ENCODE assay signal across 8 mouse cellular contexts in genomic region chr7:19341761-19342409, GRCm38 (mm10). TPM values are rescaled to one million over a fixed set of nuclear protein-coding genes. Genes with fewer than 3 reads are reported as not detected.
A peak's percentile ranks its signal among the peaks of the same experiment; 100 is the strongest.
DNase-seq lines count a peak whose midpoint lies in the region; ATAC-seq and TF ChIP-seq lines count a peak whose summit lies in the region.

No protein-coding gene starts in this region.

- H3K36me3 ChIP-seq in MEL (ENCODE audit: control insufficient read depth in 1 of 2, insufficient read depth in 2 of 2, low read length in 2 of 2), result peaks cover 0 to 5% of the 10 kb centered on the region in 2 experiments; a peak in 2 of 4 replicates
- H3K36me3 ChIP-seq in forebrain, embryonic 16.5 days (ENCODE audit: control insufficient read depth, insufficient read depth), result no peaks in the 10 kb centered on the region
- H3K36me3 ChIP-seq in hindbrain, embryonic 12.5 days, result no peaks in the 10 kb centered on the region
- no peaks in the 10 kb centered on the region for H3K36me3 ChIP-seq in midbrain, embryonic 10.5 days
- H3K36me3 ChIP-seq in stomach, embryonic 14.5 days (ENCODE audit: control insufficient read depth, insufficient read depth, low read length), result no peaks in the 10 kb centered on the region

- TF ChIP-seq RAD21 in MEL (IDR thresholded peaks at IDR 0.05; ENCODE audit: low read depth, low read length), result no peak

- no peak for TF ChIP-seq POLR2A in MEL (IDR thresholded peaks at IDR 0.05; ENCODE audit: control insufficient read depth in 1 of 2, insufficient read depth in 1 of 2, low read depth in 1 of 2, low read length in 2 of 2, poor library complexity in 1 of 2)

- peak overlapping the region; percentile 98 for H3K4me2 ChIP-seq in forebrain, embryonic 16.5 days (ENCODE audit: low read length)
- H3K4me2 ChIP-seq in hindbrain, embryonic 12.5 days (replicated peaks), result peak overlapping the region; percentile 75
- H3K4me2 ChIP-seq in stomach, embryonic 14.5 days (replicated peaks; ENCODE audit: low read depth, low read length), result peak overlapping the region; percentile 95

- TF ChIP-seq EP300 in MEL (IDR thresholded peaks at IDR 0.05; ENCODE audit: low read depth in 1 of 2, low read length in 2 of 2), result no peak

- no peaks in the 10 kb centered on the region for H3K9me3 ChIP-seq in MEL (replicated peaks; ENCODE audit: insufficient read depth, low read length)
- no peaks in the 10 kb centered on the region for H3K9me3 ChIP-seq in forebrain, embryonic 16.5 days (ENCODE audit: control insufficient read depth, low read length)
- H3K9me3 ChIP-seq in hindbrain, embryonic 12.5 days (replicated peaks), result no peaks in the 10 kb centered on the region
- H3K9me3 ChIP-seq in midbrain, embryonic 10.5 days (replicated peaks), result no peaks in the 10 kb centered on the region
- H3K9me3 ChIP-seq in stomach, embryonic 14.5 days (ENCODE audit: control insufficient read depth, low read depth, low read length), result no peaks in the 10 kb centered on the region

- H3K79me2 ChIP-seq in MEL (ENCODE audit: control insufficient read depth, insufficient read depth, low read length, poor library complexity), result no peaks in the 10 kb centered on the region

- H3K27ac ChIP-seq in MEL (ENCODE audit: control insufficient read depth, low read depth, low read length), result no peak overlapping the region
- no peak overlapping the region for H3K27ac ChIP-seq in forebrain, embryonic 16.5 days (ENCODE audit: low read length)
- no peak overlapping the region for H3K27ac ChIP-seq in hindbrain, embryonic 12.5 days
- peak overlapping the region; percentile 72 for H3K27ac ChIP-seq in midbrain, embryonic 10.5 days (replicated peaks)
- peak overlapping the region; percentile 39; the same call in 1 of the 2 replicates for H3K27ac ChIP-seq in stomach, embryonic 14.5 days (ENCODE audit: low read length)

- no peak for ATAC-seq in forebrain, embryonic 16.5 days
- no peak for ATAC-seq in hindbrain, embryonic 12.5 days (ENCODE audit: low FRiP score)
- ATAC-seq in stomach, embryonic 14.5 days (ENCODE audit: insufficient number of reproducible peaks, insufficient read depth, low FRiP score, low read depth), result peak; percentile 2; the same call in 1 of the 2 replicates

- under 1% methylated on average over 41 of the region's 41 CpGs for WGBS in forebrain, embryonic 16.5 days
- under 1% methylated on average over 41 of the region's 41 CpGs for WGBS in hindbrain, embryonic 12.5 days
- WGBS in midbrain, embryonic 10.5 days, result under 1% methylated on average over 41 of the region's 41 CpGs
- WGBS in stomach, embryonic 14.5 days, result under 1% methylated on average over 41 of the region's 41 CpGs

- H3K4me1 ChIP-seq in MEL (ENCODE audit: control insufficient read depth in 1 of 2, insufficient read depth in 2 of 2, low read length in 2 of 2), result peaks cover 2 to 18% of the 10 kb centered on the region in 2 experiments; a peak in 3 of 4 replicates
- H3K4me1 ChIP-seq in forebrain, embryonic 16.5 days (replicated peaks; ENCODE audit: control insufficient read depth, insufficient read depth, low read length), result peaks cover 29% of the 10 kb centered on the region
- peaks cover 36% of the 10 kb centered on the region for H3K4me1 ChIP-seq in hindbrain, embryonic 12.5 days
- peaks cover 43% of the 10 kb centered on the region for H3K4me1 ChIP-seq in midbrain, embryonic 10.5 days
- H3K4me1 ChIP-seq in stomach, embryonic 14.5 days (ENCODE audit: control insufficient read depth, insufficient read depth, low read length), result peaks cover 25% of the 10 kb centered on the region

- peak overlapping the region; percentile 18 to 36; a peak in 3 of 4 replicates for H3K4me3 ChIP-seq in MEL (ENCODE audit: control insufficient read depth in 1 of 2, insufficient read depth in 1 of 2, low read depth in 2 of 2, low read length in 2 of 2)
- peak overlapping the region; percentile 53 for H3K4me3 ChIP-seq in forebrain, embryonic 16.5 days (replicated peaks; ENCODE audit: low read length)
- H3K4me3 ChIP-seq in hindbrain, embryonic 12.5 days, result peak overlapping the region; percentile 37
- H3K4me3 ChIP-seq in midbrain, embryonic 10.5 days, result peak overlapping the region; percentile 62
- H3K4me3 ChIP-seq in stomach, embryonic 14.5 days (ENCODE audit: low read depth, low read length), result peak overlapping the region; percentile 46

- peak; percentile 49 for DNase-seq in embryo, embryonic 11 days
- DNase-seq in embryo, embryonic 10.5 days (ENCODE audit: low spot score), result no peak
- DNase-seq in MEL (ENCODE audit: low read depth, low spot score), result no peak
- DNase-seq in midbrain, embryonic 10.5 days (ENCODE audit: low spot score), result peak; percentile 56
- DNase-seq in layer of hippocampus, postnatal 36 days, result no peak

- peaks cover 0 to 6% of the 10 kb centered on the region in 2 experiments; a peak in 2 of 4 replicates for H3K27me3 ChIP-seq in MEL (ENCODE audit: control insufficient read depth in 1 of 2, insufficient read depth in 2 of 2, low read length in 2 of 2)
- no peaks in the 10 kb centered on the region; the same call in 1 of the 2 replicates for H3K27me3 ChIP-seq in forebrain, embryonic 16.5 days (replicated peaks; ENCODE audit: control insufficient read depth, insufficient read depth, low read length)
- peaks cover 35% of the 10 kb centered on the region for H3K27me3 ChIP-seq in hindbrain, embryonic 12.5 days
- H3K27me3 ChIP-seq in midbrain, embryonic 10.5 days (ENCODE audit: low read depth, poor library complexity, severe bottlenecking), result peaks cover 38% of the 10 kb centered on the region
- H3K27me3 ChIP-seq in stomach, embryonic 14.5 days (ENCODE audit: control insufficient read depth, insufficient read depth, low read length), result no peaks in the 10 kb centered on the region

- TF ChIP-seq CTCF in MEL (IDR thresholded peaks at IDR 0.05 in 2 of 3, conservative IDR thresholded peaks at IDR 0.05 in 1 of 3; ENCODE audit: control insufficient read depth in 1 of 3, insufficient read depth in 1 of 3, low read depth in 2 of 3, low read length in 3 of 3, poor library complexity in 1 of 3, severe bottlenecking in 1 of 3), result no peak

- peak overlapping the region; percentile 18; the same call in 1 of the 2 replicates for H3K9ac ChIP-seq in MEL (ENCODE audit: control insufficient read depth, low read depth, low read length, poor library complexity, severe bottlenecking)
- peak overlapping the region; percentile 57 for H3K9ac ChIP-seq in forebrain, embryonic 16.5 days (replicated peaks; ENCODE audit: low read depth, low read length)
- peak overlapping the region; percentile 32 for H3K9ac ChIP-seq in hindbrain, embryonic 12.5 days
- H3K9ac ChIP-seq in stomach, embryonic 14.5 days (replicated peaks; ENCODE audit: low read depth, low read length), result peak overlapping the region; percentile 31; the same call in 1 of the 2 replicates

RNA-seq across cellular contexts. Expression of gene Ercc1, which starts 2.7 kb away (rescaled TPM):
- 22.2 and 25.9 TPM in 2 replicates for total RNA-seq in MEL (2012; rRNA removed)
- 10 to 100 TPM in 1 of 2 experiments, not detected in 1; 37.5 TPM for polyA plus RNA-seq in MEL (2012; ENCODE audit: insufficient read depth in 1 of 2, insufficient read length in 2 of 2, low read depth in 1 of 2, low replicate concordance in 2 of 2, missing spikeins in 1 of 2)
- polyA plus RNA-seq in forebrain, embryonic 16.5 days (2015; fragmentation: Nextera tagmentation; extraction: Ambion mirVana), result 79.3 and 85.9 TPM in 2 replicates
- polyA plus RNA-seq in hindbrain, embryonic 12.5 days (2016; fragmentation: Nextera tagmentation; extraction: Ambion mirVana), result 95.6 and 96.8 TPM in 2 replicates
- polyA plus RNA-seq in midbrain, embryonic 10.5 days (2016; fragmentation: Nextera tagmentation; extraction: Ambion mirVana), result 117 and 118 TPM in 2 replicates
- polyA plus RNA-seq in stomach, embryonic 14.5 days (2014; fragmentation: Nextera tagmentation; extraction: Ambion mirVana), result 86.0 and 92.8 TPM in 2 replicates
- total RNA-seq in layer of hippocampus, postnatal 36 days (2021), result 10 to 100 TPM; 44.4 to 53.4 TPM

RNA-seq across cellular contexts. Expression of gene Cd3eap, which starts 17.4 kb away (rescaled TPM):
- total RNA-seq in MEL (2012; rRNA removed), result 26.2 and 43.9 TPM in 2 replicates
- 10 to 100 TPM in 1 of 2 experiments, not detected in 1; 49.8 TPM for polyA plus RNA-seq in MEL (2012; ENCODE audit: insufficient read depth in 1 of 2, insufficient read length in 2 of 2, low read depth in 1 of 2, low replicate concordance in 2 of 2, missing spikeins in 1 of 2)
- 23.1 and 26.4 TPM in 2 replicates for polyA plus RNA-seq in forebrain, embryonic 16.5 days (2015; fragmentation: Nextera tagmentation; extraction: Ambion mirVana)
- 17.3 and 20.4 TPM in 2 replicates for polyA plus RNA-seq in hindbrain, embryonic 12.5 days (2016; fragmentation: Nextera tagmentation; extraction: Ambion mirVana)
- polyA plus RNA-seq in midbrain, embryonic 10.5 days (2016; fragmentation: Nextera tagmentation; extraction: Ambion mirVana), result 23.2 and 24.7 TPM in 2 replicates
- 20.5 and 23.9 TPM in 2 replicates for polyA plus RNA-seq in stomach, embryonic 14.5 days (2014; fragmentation: Nextera tagmentation; extraction: Ambion mirVana)
- total RNA-seq in layer of hippocampus, postnatal 36 days (2021), result 10 to 100 TPM; 17.6 to 19.4 TPM

RNA-seq across cellular contexts. Expression of gene Ppp1r13l, which starts 17.7 kb away (rescaled TPM):
- 1.0 and 1.5 TPM in 2 replicates for total RNA-seq in MEL (2012; rRNA removed)
- 10 to 100 TPM in 1 of 2 experiments, not detected in 1; 15.9 TPM for polyA plus RNA-seq in MEL (2012; ENCODE audit: insufficient read depth in 1 of 2, insufficient read length in 2 of 2, low read depth in 1 of 2, low replicate concordance in 2 of 2, missing spikeins in 1 of 2)
- 3.0 and 3.6 TPM in 2 replicates for polyA plus RNA-seq in forebrain, embryonic 16.5 days (2015; fragmentation: Nextera tagmentation; extraction: Ambion mirVana)
- polyA plus RNA-seq in hindbrain, embryonic 12.5 days (2016; fragmentation: Nextera tagmentation; extraction: Ambion mirVana), result 4.7 and 5.5 TPM in 2 replicates
- 4.9 and 6.0 TPM in 2 replicates for polyA plus RNA-seq in midbrain, embryonic 10.5 days (2016; fragmentation: Nextera tagmentation; extraction: Ambion mirVana)
- 9.6 and 10.0 TPM in 2 replicates for polyA plus RNA-seq in stomach, embryonic 14.5 days (2014; fragmentation: Nextera tagmentation; extraction: Ambion mirVana)
- 1 to 10 TPM; 6.0 to 7.0 TPM for total RNA-seq in layer of hippocampus, postnatal 36 days (2021)

RNA-seq across cellular contexts. Expression of gene Fosb, which starts 32.0 kb away (rescaled TPM):
- total RNA-seq in MEL (2012; rRNA removed), result 0.04 and 0.10 TPM in 2 replicates
- polyA plus RNA-seq in MEL (2012; ENCODE audit: insufficient read depth in 1 of 2, insufficient read length in 2 of 2, low read depth in 1 of 2, low replicate concordance in 2 of 2, missing spikeins in 1 of 2), result under 1 TPM in 1 of 2 experiments, not detected in 1; 0.49 TPM
- polyA plus RNA-seq in forebrain, embryonic 16.5 days (2015; fragmentation: Nextera tagmentation; extraction: Ambion mirVana), result 0.05 and 0.10 TPM in 2 replicates
- 0.10 TPM in 1 of 2 replicates, not detected in the other for polyA plus RNA-seq in hindbrain, embryonic 12.5 days (2016; fragmentation: Nextera tagmentation; extraction: Ambion mirVana)
- polyA plus RNA-seq in midbrain, embryonic 10.5 days (2016; fragmentation: Nextera tagmentation; extraction: Ambion mirVana), result 0.02 TPM in 1 of 2 replicates, not detected in the other
- 0.07 TPM in 1 of 2 replicates, not detected in the other for polyA plus RNA-seq in stomach, embryonic 14.5 days (2014; fragmentation: Nextera tagmentation; extraction: Ambion mirVana)
- total RNA-seq in layer of hippocampus, postnatal 36 days (2021), result 10 to 100 TPM; 12.6 to 18.8 TPM

RNA-seq across cellular contexts. Expression of gene Ercc2, which starts 39.9 kb away (rescaled TPM):
- 29.4 and 34.4 TPM in 2 replicates for total RNA-seq in MEL (2012; rRNA removed)
- 10 to 100 TPM in 1 of 2 experiments, not detected in 1; 44.5 TPM for polyA plus RNA-seq in MEL (2012; ENCODE audit: insufficient read depth in 1 of 2, insufficient read length in 2 of 2, low read depth in 1 of 2, low replicate concordance in 2 of 2, missing spikeins in 1 of 2)
- polyA plus RNA-seq in forebrain, embryonic 16.5 days (2015; fragmentation: Nextera tagmentation; extraction: Ambion mirVana), result 25.3 and 28.5 TPM in 2 replicates
- polyA plus RNA-seq in hindbrain, embryonic 12.5 days (2016; fragmentation: Nextera tagmentation; extraction: Ambion mirVana), result 21.3 and 24.6 TPM in 2 replicates
- polyA plus RNA-seq in midbrain, embryonic 10.5 days (2016; fragmentation: Nextera tagmentation; extraction: Ambion mirVana), result 27.7 and 31.8 TPM in 2 replicates
- 8.8 and 10.3 TPM in 2 replicates for polyA plus RNA-seq in stomach, embryonic 14.5 days (2014; fragmentation: Nextera tagmentation; extraction: Ambion mirVana)
- 10 to 100 TPM; 36.2 to 37.1 TPM for total RNA-seq in layer of hippocampus, postnatal 36 days (2021)

Comparison
In these comparisons a context has a peak if more than half of its experiments do, and no peak if none do; other contexts are left out.
1. DNase-seq: peak in embryo, embryonic 11 days (single experiment) and midbrain, embryonic 10.5 days (single experiment); none in embryo, embryonic 10.5 days (single experiment), MEL (single experiment) and layer of hippocampus, postnatal 36 days (0 of 2).
2. H3K27ac ChIP-seq: peak in midbrain, embryonic 10.5 days (single experiment) and stomach, embryonic 14.5 days (single experiment); none in MEL (single experiment), forebrain, embryonic 16.5 days (single experiment) and hindbrain, embryonic 12.5 days (single experiment).
3. Peak in every context shown above with its lines, with median percentiles within 50 percentile points of each other: H3K4me3 ChIP-seq, H3K9ac ChIP-seq and H3K4me2 ChIP-seq.